ENCODE assay signal across 10 mouse cellular contexts in the genomic region with DNA sequence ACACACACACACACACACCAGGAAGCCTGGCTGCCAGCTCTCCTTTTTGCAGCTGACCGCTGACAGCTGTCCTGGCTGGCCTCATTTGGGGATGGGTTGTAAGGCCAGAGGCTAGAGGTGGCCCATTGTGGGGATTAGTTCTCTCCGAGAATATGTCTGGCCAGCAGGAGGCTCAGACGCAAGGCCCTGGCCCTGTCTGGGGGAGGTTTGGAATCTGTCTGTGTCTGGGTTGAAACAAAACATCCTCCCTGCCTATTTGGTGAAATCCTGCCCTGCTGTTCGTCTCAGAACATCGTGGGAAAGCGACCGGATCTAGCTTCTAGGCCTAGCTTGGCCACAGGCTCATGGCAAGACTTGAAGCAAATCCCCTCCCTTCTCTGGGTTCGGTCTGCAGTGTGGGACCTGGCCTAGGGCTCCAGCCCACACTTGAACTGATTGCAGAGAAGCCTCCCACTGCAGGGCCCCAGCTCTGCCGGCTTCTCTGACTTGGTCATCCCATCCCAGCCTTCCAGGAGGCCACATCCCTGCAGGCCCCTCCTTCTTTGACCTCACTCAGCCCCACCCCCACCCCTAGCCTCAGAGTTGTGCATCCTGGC. TPM values are rescaled to one million over a fixed set of nuclear protein-coding genes. Genes with fewer than 3 reads are reported as not detected.
A peak's percentile ranks its signal among the peaks of the same experiment; 100 is the strongest.
DNase-seq lines count a peak whose midpoint lies in the region; ATAC-seq and TF ChIP-seq lines count a peak whose summit lies in the region.
"Had no signal": no experiment of that assay in that cellular context is flagged by ENCODE, and none has a peak within 500 bp of the region (broad histone marks: within the 10 kb centered on the region; RNA-seq: fewer than 3 reads in every experiment).

No protein-coding gene starts in this region.

- no peaks in the 10 kb centered on the region for H3K36me3 ChIP-seq in neural tube, embryonic 15.5 days
- no peaks in the 10 kb centered on the region for H3K36me3 ChIP-seq in kidney, postnatal 0 days (ENCODE audit: insufficient read depth, low read length)
- H3K36me3 ChIP-seq in midbrain, embryonic 11.5 days (ENCODE audit: control insufficient read depth, insufficient read depth, low read length), result no peaks in the 10 kb centered on the region
- H3K36me3 ChIP-seq: G1E had no signal

- peak; percentile 48 for TF ChIP-seq CTCF in kidney, postnatal 0 days (IDR thresholded peaks at IDR 0.05; ENCODE audit: low read depth)

- no peak overlapping the region for H3K4me3 ChIP-seq in neural tube, embryonic 15.5 days (replicated peaks)
- H3K4me3 ChIP-seq in kidney, postnatal 0 days (replicated peaks; ENCODE audit: low read depth, low read length), result no peak overlapping the region
- H3K4me3 ChIP-seq in midbrain, embryonic 11.5 days (ENCODE audit: low read depth, low read length), result no peak overlapping the region

- DNase-seq in neural tube, embryonic 10.5 days (ENCODE audit: extremely low spot score, low spot score), result peak; percentile 53
- DNase-seq in gastrocnemius, postnatal 4 days (ENCODE audit: low spot score in 2 of 2), result peak; percentile 60 to 80
- DNase-seq in kidney, postnatal 0 days (ENCODE audit: low spot score), result peak; percentile 94
- DNase-seq in midbrain, embryonic 11.5 days (ENCODE audit: low spot score, missing footprints), result peak; percentile 95
- DNase-seq in adrenal gland, postnatal 10 days, result no peak
- no peak for DNase-seq in frontal cortex, postnatal 36 days (ENCODE audit: low spot score in 2 of 2)

- no peaks in the 10 kb centered on the region for H3K9me3 ChIP-seq in neural tube, embryonic 15.5 days (replicated peaks)
- no peaks in the 10 kb centered on the region for H3K9me3 ChIP-seq in kidney, postnatal 0 days (replicated peaks; ENCODE audit: low read length)
- H3K9me3 ChIP-seq in midbrain, embryonic 11.5 days (ENCODE audit: control insufficient read depth, low read length), result no peaks in the 10 kb centered on the region
- H3K9me3 ChIP-seq: G1E had no signal

- no peak overlapping the region for H3K4me2 ChIP-seq in neural tube, embryonic 15.5 days
- no peak overlapping the region for H3K4me2 ChIP-seq in kidney, postnatal 0 days (ENCODE audit: low read length)
- no peak overlapping the region for H3K4me2 ChIP-seq in midbrain, embryonic 11.5 days

- ATAC-seq in neural tube, embryonic 15.5 days (ENCODE audit: low FRiP score), result no peak
- ATAC-seq in kidney, postnatal 0 days (replicated peaks; ENCODE audit: low FRiP score, low read depth), result peak; percentile 84
- peak; percentile 54 for ATAC-seq in midbrain, embryonic 11.5 days (ENCODE audit: low FRiP score)
- no peak for ATAC-seq in erythroblast, adult 5-6 weeks (replicated peaks; ENCODE audit: low FRiP score, poor library complexity, severe bottlenecking)

- H3K27ac ChIP-seq in neural tube, embryonic 15.5 days (replicated peaks), result no peak overlapping the region
- peak overlapping the region; percentile 82 for H3K27ac ChIP-seq in kidney, postnatal 0 days
- H3K27ac ChIP-seq in midbrain, embryonic 11.5 days (ENCODE audit: low read depth, low read length), result peak overlapping the region; percentile 68; the same call in 1 of the 2 replicates

- H3K27me3 ChIP-seq in neural tube, embryonic 15.5 days (replicated peaks), result no peaks in the 10 kb centered on the region
- H3K27me3 ChIP-seq in kidney, postnatal 0 days (ENCODE audit: insufficient read depth, low read length), result no peaks in the 10 kb centered on the region
- no peaks in the 10 kb centered on the region for H3K27me3 ChIP-seq in midbrain, embryonic 11.5 days (ENCODE audit: control insufficient read depth, insufficient read depth, low read length)

- 34% methylated on average over 9 of the region's 9 CpGs for WGBS in neural tube, embryonic 15.5 days
- 18% methylated on average over 9 of the region's 9 CpGs for whole genome bisulfite sequencing in kidney, postnatal 0 days
- 8% methylated on average over 9 of the region's 9 CpGs for WGBS in midbrain, embryonic 11.5 days

- H3K4me1 ChIP-seq in neural tube, embryonic 15.5 days, result no peaks in the 10 kb centered on the region
- 0 out of 2 replicates have a peak, but pooled peaks cover 17% of the 10 kb centered on the region for H3K4me1 ChIP-seq in kidney, postnatal 0 days (replicated peaks; ENCODE audit: insufficient read depth, low read length)
- peaks cover 13% of the 10 kb centered on the region for H3K4me1 ChIP-seq in midbrain, embryonic 11.5 days (ENCODE audit: control insufficient read depth, insufficient read depth, low read length)

- H3K9ac ChIP-seq in neural tube, embryonic 15.5 days (replicated peaks), result no peak overlapping the region
- H3K9ac ChIP-seq in kidney, postnatal 0 days (ENCODE audit: low read depth, low read length), result no peak overlapping the region
- H3K9ac ChIP-seq in midbrain, embryonic 11.5 days (ENCODE audit: low read length), result no peak overlapping the region

RNA-seq across cellular contexts. Expression of a gene that starts 17.1 kb away (rescaled TPM):
- 10.2 and 12.1 TPM in 2 replicates for polyA plus RNA-seq in neural tube, embryonic 15.5 days (2015; fragmentation: Nextera tagmentation; extraction: Ambion mirVana)
- total RNA-seq in gastrocnemius, postnatal 4 days (2021), result 10 to 100 TPM; 95.5 to 95.9 TPM
- polyA plus RNA-seq in kidney, postnatal 0 days (2015; fragmentation: Nextera tagmentation; extraction: Ambion mirVana), result 60.9 and 62.2 TPM in 2 replicates
- polyA plus RNA-seq in midbrain, embryonic 11.5 days (2014; fragmentation: Nextera tagmentation; extraction: Ambion mirVana), result 9.9 TPM in 2 replicates
- not detected in 2 replicates for total RNA-seq in erythroblast, adult 5-6 weeks (2015; ENCODE audit: low replicate concordance)
- 0.17 TPM in 1 of 2 replicates, not detected in the other for total RNA-seq in erythroblast, adult 5-6 weeks (2017; ENCODE audit: low replicate concordance)
- 10 to 100 TPM; 49.1 to 49.2 TPM for total RNA-seq in adrenal gland, postnatal 10 days (2021)
- total RNA-seq: G1E; hematopoietic stem cell, adult 5-6 weeks had no signal
- polyA plus RNA-seq: G1E had no signal

RNA-seq across cellular contexts. Expression of a gene that starts 42.9 kb away (rescaled TPM):
- polyA plus RNA-seq in neural tube, embryonic 15.5 days (2015; fragmentation: Nextera tagmentation; extraction: Ambion mirVana), result 121 and 136 TPM in 2 replicates
- 10 to 100 TPM; 16.1 to 16.6 TPM for total RNA-seq in gastrocnemius, postnatal 4 days (2021)
- polyA plus RNA-seq in kidney, postnatal 0 days (2015; fragmentation: Nextera tagmentation; extraction: Ambion mirVana), result 36.6 and 37.6 TPM in 2 replicates
- polyA plus RNA-seq in midbrain, embryonic 11.5 days (2014; fragmentation: Nextera tagmentation; extraction: Ambion mirVana), result 27.6 and 29.7 TPM in 2 replicates
- total RNA-seq in erythroblast, adult 5-6 weeks (2015; ENCODE audit: low replicate concordance), result 1.2 and 8.6 TPM in 2 replicates
- total RNA-seq in erythroblast, adult 5-6 weeks (2017; ENCODE audit: low replicate concordance), result 2.1 and 2.3 TPM in 2 replicates
- total RNA-seq in adrenal gland, postnatal 10 days (2021), result 10 to 100 TPM; 14.6 to 22.4 TPM

RNA-seq across cellular contexts. Expression of a gene that starts 46.3 kb away (rescaled TPM):
- 3.9 and 8.6 TPM in 2 replicates for polyA plus RNA-seq in neural tube, embryonic 15.5 days (2015; fragmentation: Nextera tagmentation; extraction: Ambion mirVana)
- 10 to 100 TPM; 16.8 to 19.5 TPM for total RNA-seq in gastrocnemius, postnatal 4 days (2021)
- polyA plus RNA-seq in kidney, postnatal 0 days (2015; fragmentation: Nextera tagmentation; extraction: Ambion mirVana), result 14.3 and 15.2 TPM in 2 replicates
- polyA plus RNA-seq in midbrain, embryonic 11.5 days (2014; fragmentation: Nextera tagmentation; extraction: Ambion mirVana), result 8.7 and 10.1 TPM in 2 replicates
- 43.0 and 50.8 TPM in 2 replicates for total RNA-seq in erythroblast, adult 5-6 weeks (2015; ENCODE audit: low replicate concordance)
- total RNA-seq in erythroblast, adult 5-6 weeks (2017; ENCODE audit: low replicate concordance), result 51.6 and 69.0 TPM in 2 replicates
- total RNA-seq in adrenal gland, postnatal 10 days (2021), result 10 to 100 TPM; 21.8 to 25.6 TPM

Comparison
In these comparisons a context has a peak if more than half of its experiments do, and no peak if none do; other contexts are left out.
1. DNase-seq: peak in neural tube, embryonic 10.5 days (single experiment), gastrocnemius, postnatal 4 days (2 of 2), kidney, postnatal 0 days (single experiment) and midbrain, embryonic 11.5 days (single experiment); none in adrenal gland, postnatal 10 days (single experiment) and frontal cortex, postnatal 36 days (0 of 2).
2. ATAC-seq: peak in kidney, postnatal 0 days (single experiment) and midbrain, embryonic 11.5 days (single experiment); none in neural tube, embryonic 15.5 days (single experiment) and erythroblast, adult 5-6 weeks (single experiment).
3. RNA of a gene that starts 17.1 kb away (total RNA-seq): 95.5 to 95.9 TPM in gastrocnemius, postnatal 4 days and 49.1 to 49.2 TPM in adrenal gland, postnatal 10 days; 0.17 TPM in erythroblast, adult 5-6 weeks; every median in the first group is over 10 times any median in the second.